Mouse (Mus musculus) gastrocnemius, postnatal 10 days (tissue): ENCODE data around the gene Rpl39l. TPM values are rescaled to one million over a fixed set of nuclear protein-coding genes. Genes with fewer than 3 reads are reported as not detected.
"Not testable (repeated sequence)": the region's sequence is repeated elsewhere in the genome, so short reads cannot be mapped to it uniquely, and the experiment has no call there.

Experiments used
- DNase-seq: peaks from one replicate; pipeline ENCODE4 v3.0.0; 2021; ENCODE audit warnings: mixed read lengths
- long read RNA-seq, 2 experiments: library from polyadenylated mRNA; stranded (forward); transcript quantifications; one replicate each; pipeline ENCODE4 v2.0.0; 2021
- total RNA-seq, 2 experiments: library from RNA; stranded (reverse); gene quantifications; 2 replicates each; pipeline ENCODE4 v1.2.3; 2021

Gene Rpl39l
- 1 to 10 TPM in 1 of 2 experiments, not detected in 1; 1.0 TPM for total RNA-seq
- long read RNA-seq, experiment 1 = 0 reads
- long read RNA-seq, experiment 2 = 0 reads

- DNase-seq = no peak
These were observed at the start of gene Rpl39l for GRCm38 (mm10) chr16:10170005-10170404. Gene Rpl39l (plus strand): TSS chr16:10170226.

GRCm38 (mm10) chr16:10127586-10127985, 42.4 kb upstream of the Rpl39l start:
- DNase-seq = no peak

GRCm38 (mm10) chr16:10129052-10129911, 40.7 kb upstream of the Rpl39l start:
- no peak for DNase-seq

- DNase-seq = no peak
These were observed 26.9 kb upstream of the Rpl39l start for GRCm38 (mm10) chr16:10143166-10143565.

- no peak for DNase-seq
These were observed 22.6 kb upstream of the Rpl39l start for GRCm38 (mm10) chr16:10147401-10147800.

GRCm38 (mm10) chr16:10169123-10169905, 712 bp upstream of the Rpl39l start:
- DNase-seq = no peak

- no peak for DNase-seq
These were observed 1.2 kb downstream of the Rpl39l start for GRCm38 (mm10) chr16:10171276-10171675.

- DNase-seq = no peak
These were observed 2.3 kb downstream of the Rpl39l start for GRCm38 (mm10) chr16:10172179-10172820.

- not testable (repeated sequence) for DNase-seq
These were observed 17.4 kb downstream of the Rpl39l start for GRCm38 (mm10) chr16:10187461-10187860.

GRCm38 (mm10) chr16:10192679-10193506, 22.9 kb downstream of the Rpl39l start, which contains the start of gene Atf7ip2:
Gene Atf7ip2 (plus strand): TSS chr16:10192712.
- DNase-seq = peak; percentile 94

- DNase-seq = no peak
These were observed 38.8 kb downstream of the Rpl39l start for GRCm38 (mm10) chr16:10208777-10209176.

- not testable (repeated sequence) for DNase-seq
These were observed 46.3 kb downstream of the Rpl39l start for GRCm38 (mm10) chr16:10216366-10216765.

- DNase-seq = not testable (repeated sequence)
These were observed 47.0 kb downstream of the Rpl39l start for GRCm38 (mm10) chr16:10217020-10217419.

Other genes with a start within 250 kb of the Rpl39l start
- gene Grin2a, start 174.7 kb upstream of the Rpl39l start, total RNA-seq = under 1 TPM; 0.26 to 0.27 TPM
- gene Atf7ip2, start 22.5 kb downstream of the Rpl39l start, total RNA-seq = not detected
- gene Emp2, start 143.7 kb downstream of the Rpl39l start, total RNA-seq = 10 to 100 TPM; 12.3 to 14.4 TPM
- gene Tekt5, start 225.3 kb downstream of the Rpl39l start, total RNA-seq = under 1 TPM; 0.23 to 0.31 TPM
- 1 to 10 TPM; 7.8 to 8.5 TPM for gene Nubp1, start 241.7 kb downstream of the Rpl39l start, total RNA-seq